Mouse (Mus musculus) testis, adult 2 months (tissue): ENCODE measurements around the gene Zc3h18. TPM values are rescaled to one million over a fixed set of nuclear protein-coding genes. Genes with fewer than 3 reads are reported as not detected.

Experiments used
- H3K27ac ChIP-seq: fragments of 200-500 bp; 2 replicates; pipeline ENCODE4 v1.5.1; 2012; ENCODE audit warnings: low read depth, low read length; ENCODE audit not compliant: control insufficient read depth, insufficient read depth
- H3K27me3 ChIP-seq: fragments of 200-500 bp; 2 replicates; pipeline ENCODE4 v1.6.1; 2012; ENCODE audit warnings: mild to moderate bottlenecking, low read length, moderate library complexity; ENCODE audit not compliant: control insufficient read depth, insufficient read depth
- H3K36me3 ChIP-seq: fragments of 200-500 bp; 2 replicates; pipeline ENCODE4 v1.6.1; 2012; ENCODE audit warnings: mild to moderate bottlenecking, low read length; ENCODE audit not compliant: control insufficient read depth, insufficient read depth
- H3K4me1 ChIP-seq: fragments of 200-500 bp; 2 replicates; pipeline ENCODE4 v1.6.1; 2012; ENCODE audit warnings: low read length; ENCODE audit not compliant: control insufficient read depth, insufficient read depth
- H3K4me3 ChIP-seq: fragments of 200-500 bp; 2 replicates; pipeline ENCODE4 v1.5.1; 2012; ENCODE audit warnings: low read depth, mild to moderate bottlenecking, low read length, moderate library complexity, mixed read lengths; ENCODE audit not compliant: control insufficient read depth
- CTCF ChIP-seq: fragments of 200-500 bp; IDR thresholded peaks from 2 replicates; pipeline ENCODE4 v1.5.1; 2012; ENCODE audit warnings: low read depth, mild to moderate bottlenecking, inconsistent platforms, low read length, moderate library complexity; ENCODE audit not compliant: control insufficient read depth, insufficient read depth, insufficient replicate concordance
- POLR2A ChIP-seq: fragments of 200-500 bp; IDR thresholded peaks from 2 replicates; pipeline ENCODE4 v1.6.1; 2012; ENCODE audit warnings: low read depth, mild to moderate bottlenecking, inconsistent platforms, low read length, moderate library complexity; ENCODE audit not compliant: control insufficient read depth
- polyA plus RNA-seq: library from polyadenylated mRNA; depleted of rRNA; stranded (reverse); fragments of >200 nt; gene quantifications from 2 replicates; pipeline ENCODE4 v1.2.3, GENCODE M21; 2012

Zc3h18 gene
- polyA plus RNA-seq, 1 experiment: 19.6 TPM

DNA sequence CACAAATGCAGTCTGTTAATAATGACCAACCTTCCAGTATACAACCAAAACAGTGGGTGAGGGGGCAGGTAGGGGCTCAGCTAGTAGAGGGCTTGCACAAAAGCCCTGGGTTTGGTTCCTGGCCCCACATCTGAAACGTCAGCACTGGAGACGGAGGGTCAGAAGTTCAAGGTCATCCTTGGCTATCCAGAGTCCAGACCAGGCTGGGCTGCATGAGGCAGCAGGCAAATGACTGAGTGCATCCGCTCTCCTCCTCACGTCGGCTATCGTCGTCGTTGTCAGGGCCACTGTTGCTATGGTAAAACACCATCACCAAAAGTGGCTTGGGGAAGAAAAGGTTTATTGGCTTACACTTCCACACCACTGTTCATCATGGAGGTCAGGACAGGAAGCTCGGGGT is 37.9 kb downstream of the Zc3h18 start:
- Histone ChIP-seq H3K27me3 (no peaks in the 10 kb centered on the region), H3K36me3 (peaks cover 16% of the 10 kb centered on the region)
- TF ChIP-seq POLR2A (no peak), CTCF (no peak)

DNA sequence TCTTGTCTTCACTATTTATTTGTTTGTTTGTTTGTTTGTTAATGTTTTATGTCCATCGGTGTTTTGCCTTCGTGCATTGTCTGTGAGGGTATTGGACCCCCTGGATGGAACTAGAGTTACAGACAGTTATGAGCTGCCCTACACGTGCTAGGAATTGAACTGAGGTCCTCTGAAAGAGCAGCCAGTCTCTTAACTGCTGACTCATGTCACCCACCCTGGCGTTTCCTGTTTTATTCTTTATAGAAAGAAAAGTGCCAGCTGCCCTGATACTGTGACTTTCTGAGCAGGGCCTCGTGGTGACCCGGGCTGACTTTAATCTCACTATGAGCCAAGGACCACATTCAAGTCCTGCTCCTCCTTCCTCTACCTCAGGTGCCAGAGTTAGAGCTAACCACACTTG is 39.1 kb downstream of the Zc3h18 start:
- TF ChIP-seq POLR2A (no peak), CTCF (no peak)
- Histone ChIP-seq H3K4me3 (no peak overlapping the region), H3K27me3 (no peaks in the 10 kb centered on the region), H3K4me1 (no peaks in the 10 kb centered on the region), H3K36me3 (peaks cover 13% of the 10 kb centered on the region), H3K27ac (no peak overlapping the region)

More for the DNA sequence above, 37.9 kb downstream of the Zc3h18 start:
- Histone ChIP-seq H3K4me3 (no peak overlapping the region), H3K4me1 (no peaks in the 10 kb centered on the region), H3K27ac (no peak overlapping the region)

DNA sequence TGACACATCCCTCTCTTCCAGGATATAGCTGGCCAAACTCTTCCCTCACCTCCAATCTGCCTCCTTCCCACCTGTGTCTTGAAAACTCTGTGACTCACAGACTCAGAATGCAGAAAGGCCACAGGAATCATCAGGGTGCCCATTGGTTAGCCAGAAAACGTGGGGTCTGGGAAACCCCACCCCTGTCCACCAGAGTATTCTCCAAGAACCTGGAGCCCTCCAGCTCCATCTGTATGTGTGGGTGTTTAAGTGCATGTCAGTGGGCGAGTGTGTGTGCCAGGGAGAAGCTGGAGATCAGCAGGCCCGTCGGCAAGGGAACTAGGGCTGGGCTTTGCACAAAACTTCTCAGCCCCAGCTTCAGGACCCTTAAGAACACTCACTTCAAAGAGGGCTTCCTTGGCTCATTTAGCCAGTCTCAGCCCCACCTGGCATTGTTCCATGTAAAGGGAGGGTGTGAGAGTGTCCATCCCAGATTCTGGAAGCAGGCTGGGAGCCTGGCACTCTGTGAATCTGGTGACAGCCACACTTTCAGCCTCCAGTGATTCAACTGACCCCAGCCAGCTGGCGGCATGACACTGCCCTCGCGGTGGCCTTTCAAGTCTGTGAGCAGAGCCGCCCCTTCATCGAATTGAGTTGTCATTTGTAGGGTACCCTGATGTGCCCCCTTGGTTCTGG is 43.6 kb downstream of the Zc3h18 start:
- H3K4me3 ChIP-seq: no peak overlapping the region
- no peaks in the 10 kb centered on the region for H3K4me1 ChIP-seq
- TF ChIP-seq CTCF: no peak
- no peaks in the 10 kb centered on the region for H3K27me3 ChIP-seq
- no peak overlapping the region for H3K27ac ChIP-seq
- H3K36me3 ChIP-seq: 0 out of 2 replicates have a peak, but pooled peaks cover 2% of the 10 kb centered on the region

DNA sequence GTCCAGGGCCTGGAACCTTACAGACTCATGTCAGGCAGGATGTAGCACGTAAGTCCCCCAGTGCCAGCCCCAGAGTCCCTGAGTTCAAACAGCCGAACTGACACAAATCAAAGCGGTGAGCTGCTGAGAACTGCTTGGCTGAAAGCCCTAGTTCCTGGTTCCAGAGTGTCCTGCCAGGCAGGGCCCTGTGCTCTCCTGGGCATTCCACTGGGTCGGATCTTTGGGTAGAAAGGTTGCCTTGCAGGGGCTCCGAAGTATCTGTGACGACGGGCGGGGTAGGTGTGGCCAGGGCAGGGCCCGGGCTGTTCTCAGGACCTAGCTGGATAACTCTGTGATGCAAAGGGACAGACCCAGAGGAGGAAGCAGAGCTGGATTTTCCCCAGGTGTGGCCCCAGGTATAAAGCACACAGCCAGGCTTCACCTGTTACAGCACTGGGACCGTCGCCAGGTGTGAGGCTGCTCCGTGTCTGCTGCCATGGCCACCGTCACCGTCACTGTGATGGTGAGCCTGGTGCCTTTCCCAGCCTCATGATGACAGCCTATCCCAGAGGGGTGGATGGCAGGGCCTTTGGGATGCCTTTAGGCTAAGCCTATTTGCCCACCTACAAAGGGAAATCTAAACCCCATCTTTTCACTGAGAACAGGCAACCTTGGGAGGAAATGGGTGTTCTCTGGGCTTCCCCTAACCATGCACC is 45.1 kb downstream of the Zc3h18 start, which contains the start of gene Il17c:
Gene Il17c (plus strand): TSS at position 645 of the 695 bp plus-strand sequence.
- no peaks in the 10 kb centered on the region for H3K27me3 ChIP-seq
- H3K4me3 ChIP-seq: no peak within 1 kb of the TSS
- no peaks in the 10 kb centered on the region for H3K4me1 ChIP-seq
- H3K36me3 ChIP-seq: no peaks in the 10 kb centered on the region
- no peak within 1 kb of the TSS for H3K27ac ChIP-seq
- TF ChIP-seq POLR2A: no peak
- TF ChIP-seq CTCF: no peak

DNA sequence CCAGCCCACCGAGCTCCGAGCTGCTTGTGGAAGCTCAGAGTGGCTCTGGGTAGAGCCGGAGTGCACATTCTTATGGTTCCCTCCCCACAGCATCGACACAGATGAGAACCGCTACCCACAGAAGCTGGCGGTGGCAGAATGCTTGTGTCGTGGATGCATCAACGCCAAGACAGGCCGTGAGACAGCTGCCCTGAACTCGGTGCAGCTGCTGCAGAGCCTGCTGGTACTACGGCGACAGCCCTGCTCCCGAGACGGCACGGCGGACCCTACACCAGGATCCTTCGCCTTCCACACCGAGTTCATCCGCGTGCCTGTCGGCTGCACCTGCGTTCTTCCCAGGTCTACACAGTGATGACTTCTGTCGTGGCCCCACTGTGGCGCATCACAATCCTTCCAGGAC is 46.8 kb downstream of the Zc3h18 start:
- H3K4me3 ChIP-seq: no peak overlapping the region
- H3K27ac ChIP-seq: no peak overlapping the region
- H3K36me3 ChIP-seq: no peaks in the 10 kb centered on the region
- H3K27me3 ChIP-seq: no peaks in the 10 kb centered on the region
- no peaks in the 10 kb centered on the region for H3K4me1 ChIP-seq
- no peak for TF ChIP-seq CTCF
- TF ChIP-seq POLR2A: no peak

DNA sequence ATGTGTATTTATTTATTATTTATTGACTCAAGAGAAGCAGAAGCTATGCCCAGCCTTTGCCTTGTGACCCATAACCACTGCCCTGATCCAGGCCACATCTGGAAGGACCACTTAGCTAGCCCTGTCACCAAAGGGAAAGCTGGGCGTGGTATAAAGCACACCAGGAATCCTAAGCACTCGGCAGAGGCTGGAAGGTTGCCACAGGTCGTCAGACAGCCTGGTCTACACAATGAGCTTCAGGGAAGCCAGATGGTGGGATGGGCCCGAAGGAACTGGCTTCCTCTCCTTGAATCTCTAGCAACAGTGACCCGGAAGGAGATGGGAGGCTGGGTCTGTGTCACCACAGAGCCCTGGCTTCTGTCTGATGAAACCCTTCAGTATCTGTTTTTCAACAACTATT is 47.2 kb downstream of the Zc3h18 start:
- TF ChIP-seq POLR2A (no peak), CTCF (no peak)
- Histone ChIP-seq H3K27ac (no peak overlapping the region), H3K27me3 (no peaks in the 10 kb centered on the region), H3K4me1 (no peaks in the 10 kb centered on the region), H3K4me3 (no peak overlapping the region), H3K36me3 (no peaks in the 10 kb centered on the region)

DNA sequence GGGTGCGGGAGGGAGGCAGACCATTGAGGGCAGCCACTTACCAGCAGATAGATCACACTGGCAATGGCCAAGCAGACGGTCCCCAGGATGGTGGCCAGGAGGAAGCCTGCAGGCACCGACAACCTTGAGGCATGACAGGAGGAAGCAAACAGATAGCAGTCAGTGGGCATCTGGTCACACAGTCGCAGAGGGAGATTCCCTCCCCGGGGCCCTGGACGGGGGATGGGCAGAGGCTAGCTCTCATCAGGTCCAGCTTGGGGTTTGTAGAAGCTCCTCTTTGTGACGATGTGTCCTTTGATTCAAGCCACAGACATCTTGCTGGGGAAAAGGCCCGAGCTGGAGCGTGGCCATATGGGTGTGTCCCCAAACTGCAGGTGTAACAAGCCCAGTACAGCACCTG is 49.7 kb downstream of the Zc3h18 start:
- no peak for TF ChIP-seq POLR2A
- no peak for TF ChIP-seq CTCF

More for the DNA sequence above, 49.7 kb downstream of the Zc3h18 start:
- Histone ChIP-seq H3K36me3 (no peaks in the 10 kb centered on the region), H3K27me3 (no peaks in the 10 kb centered on the region), H3K27ac (no peak overlapping the region), H3K4me1 (peaks cover 7% of the 10 kb centered on the region), H3K4me3 (no peak overlapping the region)
